ENCODE assay signal across 23 mouse cellular contexts in genomic region chr3:22171526-22171925, GRCm38 (mm10).
A peak's percentile ranks its signal among the peaks of the same experiment; 100 is the strongest.
DNase-seq lines count a peak whose midpoint lies in the region; ATAC-seq and TF ChIP-seq lines count a peak whose summit lies in the region.
"Had no signal": no experiment of that assay in that cellular context is flagged by ENCODE, and none has a peak within 500 bp of the region (broad histone marks: within the 10 kb centered on the region; RNA-seq: fewer than 3 reads in every experiment).

No protein-coding gene starts in this region.

- H3K9me3 ChIP-seq in limb, embryonic 12.5 days = no peaks in the 10 kb centered on the region
- no peaks in the 10 kb centered on the region for H3K9me3 ChIP-seq in limb, embryonic 10.5 days (replicated peaks)
- no peaks in the 10 kb centered on the region for H3K9me3 ChIP-seq in ES-Bruce4 (replicated peaks; ENCODE audit: control insufficient read depth, insufficient read depth, low read length, poor library complexity, severe bottlenecking)
- no peaks in the 10 kb centered on the region for H3K9me3 ChIP-seq in liver, embryonic 11.5 days (ENCODE audit: control insufficient read depth, low read length)
- H3K9me3 ChIP-seq: embryonic facial prominence, embryonic 15.5 days; hindbrain, embryonic 12.5 days; hindbrain, embryonic 15.5 days had no signal

- H3K4me3 ChIP-seq in limb, embryonic 12.5 days (replicated peaks) = no peak overlapping the region
- H3K4me3 ChIP-seq in limb, embryonic 10.5 days = no peak overlapping the region
- no peak overlapping the region for H3K4me3 ChIP-seq in ES-Bruce4 (ENCODE audit: low read depth, low read length)
- H3K4me3 ChIP-seq in liver, embryonic 11.5 days (ENCODE audit: low read depth, low read length) = no peak overlapping the region
- H3K4me3 ChIP-seq: embryonic facial prominence, embryonic 15.5 days; gastrocnemius, adult 2 months; hindbrain, embryonic 12.5 days; hindbrain, embryonic 15.5 days had no signal

- H3K27me3 ChIP-seq in limb, embryonic 12.5 days = no peaks in the 10 kb centered on the region
- H3K27me3 ChIP-seq in limb, embryonic 10.5 days (ENCODE audit: low read depth, poor library complexity, severe bottlenecking) = no peaks in the 10 kb centered on the region
- H3K27me3 ChIP-seq in ES-Bruce4 (ENCODE audit: control insufficient read depth, insufficient read depth, low read length, poor library complexity, severe bottlenecking) = no peaks in the 10 kb centered on the region
- H3K27me3 ChIP-seq in splenic B cell, adult 2 months (ENCODE audit: control insufficient read depth, insufficient read depth, low read length, poor library complexity, severe bottlenecking) = no peaks in the 10 kb centered on the region
- H3K27me3 ChIP-seq in liver, embryonic 11.5 days (replicated peaks; ENCODE audit: control insufficient read depth, insufficient read depth, low read length) = no peaks in the 10 kb centered on the region
- H3K27me3 ChIP-seq: embryonic facial prominence, embryonic 15.5 days; hindbrain, embryonic 12.5 days; hindbrain, embryonic 15.5 days had no signal

- H3K27ac ChIP-seq in limb, embryonic 12.5 days = peak overlapping the region; percentile 24; the same call in 1 of the 2 replicates
- no peak overlapping the region for H3K27ac ChIP-seq in limb, embryonic 10.5 days
- H3K27ac ChIP-seq in ES-Bruce4 (ENCODE audit: insufficient read depth, low read length) = peak overlapping the region; percentile 5
- no peak overlapping the region for H3K27ac ChIP-seq in liver, embryonic 11.5 days (ENCODE audit: low read depth, low read length)
- H3K27ac ChIP-seq: embryonic facial prominence, embryonic 15.5 days; hindbrain, embryonic 12.5 days; hindbrain, embryonic 15.5 days had no signal

- H3K4me2 ChIP-seq in limb, embryonic 12.5 days = no peak overlapping the region
- no peak overlapping the region for H3K4me2 ChIP-seq in liver, embryonic 11.5 days
- H3K4me2 ChIP-seq: embryonic facial prominence, embryonic 15.5 days; heart, embryonic 11.5 days; hindbrain, embryonic 12.5 days; hindbrain, embryonic 15.5 days had no signal

- no peak for TF ChIP-seq POLR2A in ES-Bruce4 (IDR thresholded peaks at IDR 0.05; ENCODE audit: insufficient read depth, low read length)

- TF ChIP-seq CTCF in ES-Bruce4 (IDR thresholded peaks at IDR 0.05; ENCODE audit: low read depth, low read length) = no peak

- H3K9ac ChIP-seq in limb, embryonic 12.5 days (replicated peaks) = no peak overlapping the region
- H3K9ac ChIP-seq in ES-Bruce4 (ENCODE audit: low read depth, poor library complexity, severe bottlenecking) = no peak overlapping the region
- H3K9ac ChIP-seq in liver, embryonic 11.5 days (ENCODE audit: low read depth, low read length) = no peak overlapping the region
- H3K9ac ChIP-seq: embryonic facial prominence, embryonic 15.5 days; forebrain, postnatal 0 days; hindbrain, embryonic 12.5 days; hindbrain, embryonic 15.5 days had no signal

- peaks cover 15% of the 10 kb centered on the region for H3K4me1 ChIP-seq in limb, embryonic 12.5 days (replicated peaks)
- peaks cover 7% of the 10 kb centered on the region; the same call in 1 of the 2 replicates for H3K4me1 ChIP-seq in limb, embryonic 10.5 days
- H3K4me1 ChIP-seq in ES-Bruce4 (ENCODE audit: control insufficient read depth, insufficient read depth, low read length) = peaks cover 1% of the 10 kb centered on the region
- H3K4me1 ChIP-seq in liver, embryonic 11.5 days (replicated peaks; ENCODE audit: control insufficient read depth, insufficient read depth, low read length) = no peaks in the 10 kb centered on the region
- H3K4me1 ChIP-seq: hindbrain, embryonic 15.5 days had no signal

- ATAC-seq in limb, embryonic 12.5 days (ENCODE audit: insufficient number of reproducible peaks, insufficient read depth, low FRiP score, low TSS enrichment, low read depth) = no peak
- no peak for ATAC-seq in liver, embryonic 11.5 days (replicated peaks; ENCODE audit: low FRiP score)
- ATAC-seq: CD4-positive, CD25-positive, alpha-beta regulatory T cell, adult 4 months; forebrain, embryonic 14.5 days; forebrain, postnatal 0 days had no signal

- DNase-seq in limb, embryonic 10.5 days (ENCODE audit: low spot score) = no peak
- DNase-seq in splenic B cell, adult 2 months (ENCODE audit: low read depth, low spot score) = peak; percentile 17
- DNase-seq in yolk sac, embryonic 10.5 days (ENCODE audit: low spot score) = no peak
- DNase-seq in liver, embryonic 11.5 days (ENCODE audit: low spot score) = no peak
- DNase-seq: adrenal gland, adult 8-10 months; adrenal gland, postnatal 25 days; cerebellum, adult 11-12 months; cerebellum, adult 8-10 months; cerebellum, postnatal 10 days; cerebellum, postnatal 36 days; embryo, embryonic 11 days; forebrain, postnatal 0 days; gastrocnemius, adult 2 months; gastrocnemius, postnatal 14 days; heart, adult 11 months had no signal

- TF ChIP-seq EP300 in ES-Bruce4 (IDR thresholded peaks at IDR 0.05; ENCODE audit: insufficient read depth, low read depth, low read length) = no peak

- 84% methylated on average over 8 of the region's 8 CpGs for WGBS in limb, embryonic 12.5 days
- 95% methylated on average over 8 of the region's 8 CpGs for WGBS in limb, embryonic 10.5 days
- 93% methylated on average over 8 of the region's 8 CpGs for WGBS in liver, embryonic 11.5 days

- no peaks in the 10 kb centered on the region for H3K36me3 ChIP-seq in limb, embryonic 12.5 days
- H3K36me3 ChIP-seq in limb, embryonic 10.5 days = no peaks in the 10 kb centered on the region
- no peaks in the 10 kb centered on the region for H3K36me3 ChIP-seq in ES-Bruce4 (ENCODE audit: control insufficient read depth, insufficient read depth, low read length, poor library complexity, severe bottlenecking)
- no peaks in the 10 kb centered on the region; the same call in 1 of the 2 replicates for H3K36me3 ChIP-seq in splenic B cell, adult 2 months (ENCODE audit: control insufficient read depth, insufficient read depth, low read length, poor library complexity, severe bottlenecking)
- no peaks in the 10 kb centered on the region for H3K36me3 ChIP-seq in liver, embryonic 11.5 days (ENCODE audit: control insufficient read depth, insufficient read depth, low read length)
- H3K36me3 ChIP-seq: embryonic facial prominence, embryonic 15.5 days; hindbrain, embryonic 12.5 days; hindbrain, embryonic 15.5 days had no signal

Comparison
In these comparisons a context has a peak if more than half of its experiments do, and no peak if none do; other contexts are left out.
1. H3K27ac ChIP-seq: peak in limb, embryonic 12.5 days (single experiment) and ES-Bruce4 (single experiment); none in limb, embryonic 10.5 days (single experiment) and liver, embryonic 11.5 days (single experiment).